In genomic region chr8:68958701-68959100, GRCm38 (mm10) we compare ENCODE assay signal across 16 mouse cellular contexts.
"Had no signal": no experiment of that assay in that cellular context is flagged by ENCODE, and none has a peak within 500 bp of the region (broad histone marks: within the 10 kb centered on the region; RNA-seq: fewer than 3 reads in every experiment).

No protein-coding gene starts in this region.

- H3K27me3 ChIP-seq: hindbrain, embryonic 15.5 days; liver, embryonic 13.5 days; midbrain, embryonic 13.5 days; neural tube, embryonic 13.5 days had no signal

- H3K9ac ChIP-seq: hindbrain, embryonic 15.5 days; liver, embryonic 13.5 days; midbrain, embryonic 13.5 days; neural tube, embryonic 13.5 days had no signal

- ATAC-seq: midbrain, embryonic 13.5 days; midbrain, embryonic 16.5 days had no signal

- DNase-seq: layer of hippocampus, adult 9-11 months; liver, embryonic 13.5 days; lung, adult 2 months; lung, postnatal 14 days; lung, postnatal 4 days; retina, postnatal 1 day; right cerebral cortex, postnatal 25 days; spleen, adult 18-20 months; thymus, adult 18-20 months; thymus, postnatal 36 days had no signal

- H3K4me2 ChIP-seq: hindbrain, embryonic 15.5 days; liver, embryonic 13.5 days; midbrain, embryonic 13.5 days; neural tube, embryonic 13.5 days had no signal

- H3K27ac ChIP-seq: hindbrain, embryonic 15.5 days; layer of hippocampus, adult 2 months; liver, embryonic 13.5 days; midbrain, embryonic 13.5 days; neural tube, embryonic 13.5 days had no signal

- H3K9me3 ChIP-seq: hindbrain, embryonic 15.5 days; liver, embryonic 13.5 days; midbrain, embryonic 13.5 days; neural tube, embryonic 13.5 days had no signal

- H3K4me1 ChIP-seq: hindbrain, embryonic 15.5 days; midbrain, embryonic 13.5 days; neural tube, embryonic 13.5 days had no signal

- H3K4me3 ChIP-seq: hindbrain, embryonic 15.5 days; layer of hippocampus, adult 2 months; liver, embryonic 13.5 days; midbrain, embryonic 13.5 days; myocyte; neural tube, embryonic 13.5 days had no signal

- H3K36me3 ChIP-seq: hindbrain, embryonic 15.5 days; liver, embryonic 13.5 days; midbrain, embryonic 13.5 days; neural tube, embryonic 13.5 days had no signal
